ENCODE assay signal across 13 mouse cellular contexts in the genomic region with DNA sequence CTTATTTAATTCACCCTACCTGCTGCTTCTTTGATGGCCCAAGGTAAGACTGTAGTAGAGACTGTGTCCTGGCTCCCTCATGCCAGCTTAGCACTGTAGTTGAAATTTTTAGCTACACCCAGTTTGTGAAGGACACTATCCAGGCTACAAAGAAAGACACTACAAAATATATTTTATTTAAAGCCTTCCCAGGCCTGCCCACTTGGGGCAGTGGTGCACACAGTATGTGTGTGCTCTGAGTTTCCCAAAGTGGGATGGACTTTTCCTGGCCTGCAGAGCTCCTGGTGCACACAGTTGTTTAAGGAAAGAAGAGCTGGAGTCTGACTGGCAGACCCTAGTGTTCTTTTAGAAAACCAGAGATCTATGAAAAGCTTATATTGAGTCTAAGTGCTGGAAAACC. TPM values are rescaled to one million over a fixed set of nuclear protein-coding genes. Genes with fewer than 3 reads are reported as not detected.
DNase-seq lines count a peak whose midpoint lies in the region; ATAC-seq and TF ChIP-seq lines count a peak whose summit lies in the region.
"Had no signal": no experiment of that assay in that cellular context is flagged by ENCODE, and none has a peak within 500 bp of the region (broad histone marks: within the 10 kb centered on the region; RNA-seq: fewer than 3 reads in every experiment).

No protein-coding gene starts in this region.

- no peaks in the 10 kb centered on the region for H3K9me3 ChIP-seq in forebrain, postnatal 0 days (ENCODE audit: low read length)
- no peaks in the 10 kb centered on the region for H3K9me3 ChIP-seq in forebrain, embryonic 16.5 days (ENCODE audit: control insufficient read depth, low read length)
- H3K9me3 ChIP-seq in MEL (replicated peaks; ENCODE audit: insufficient read depth, low read length): no peaks in the 10 kb centered on the region

- TF ChIP-seq CTCF in forebrain, postnatal 0 days (IDR thresholded peaks at IDR 0.05; ENCODE audit: low read depth): peak; percentile 49
- peak; percentile 48 for TF ChIP-seq CTCF in left cerebral cortex, adult 2 months (IDR thresholded peaks at IDR 0.05)
- peak in 1 of 3 experiments; percentile 34; a peak in 2 of 6 replicates for TF ChIP-seq CTCF in MEL (IDR thresholded peaks at IDR 0.05 in 2 of 3, conservative IDR thresholded peaks at IDR 0.05 in 1 of 3; ENCODE audit: control insufficient read depth in 1 of 3, insufficient read depth in 1 of 3, low read depth in 2 of 3, low read length in 3 of 3, poor library complexity in 1 of 3, severe bottlenecking in 1 of 3)

- H3K79me2 ChIP-seq in MEL (ENCODE audit: control insufficient read depth, insufficient read depth, low read length, poor library complexity): no peaks in the 10 kb centered on the region

- no peak for TF ChIP-seq EP300 in MEL (IDR thresholded peaks at IDR 0.05; ENCODE audit: low read depth in 1 of 2, low read length in 2 of 2)

- H3K36me3 ChIP-seq in forebrain, postnatal 0 days (ENCODE audit: insufficient read depth): no peaks in the 10 kb centered on the region
- H3K36me3 ChIP-seq in forebrain, embryonic 16.5 days (ENCODE audit: control insufficient read depth, insufficient read depth): no peaks in the 10 kb centered on the region
- no peaks in the 10 kb centered on the region for H3K36me3 ChIP-seq in MEL (ENCODE audit: control insufficient read depth in 1 of 2, insufficient read depth in 2 of 2, low read length in 2 of 2)

- H3K27ac ChIP-seq in forebrain, postnatal 0 days (ENCODE audit: low read depth, low read length): no peak overlapping the region
- no peak overlapping the region for H3K27ac ChIP-seq in forebrain, embryonic 16.5 days (ENCODE audit: low read length)
- no peak overlapping the region for H3K27ac ChIP-seq in left cerebral cortex, adult 2 months
- no peak overlapping the region for H3K27ac ChIP-seq in MEL (ENCODE audit: control insufficient read depth, low read depth, low read length)

- no peaks in the 10 kb centered on the region for H3K27me3 ChIP-seq in forebrain, postnatal 0 days (ENCODE audit: insufficient read depth, low read length)
- H3K27me3 ChIP-seq in forebrain, embryonic 16.5 days (replicated peaks; ENCODE audit: control insufficient read depth, insufficient read depth, low read length): no peaks in the 10 kb centered on the region
- H3K27me3 ChIP-seq in MEL (ENCODE audit: control insufficient read depth in 1 of 2, insufficient read depth in 2 of 2, low read length in 2 of 2): peaks cover 0 to 1% of the 10 kb centered on the region in 2 experiments; a peak in 2 of 4 replicates

- ATAC-seq in forebrain, postnatal 0 days: peak; percentile 53; the same call in 1 of the 2 replicates
- no peak for ATAC-seq in forebrain, embryonic 16.5 days
- peak; percentile 71 for ATAC-seq in common myeloid progenitor, adult 5-6 weeks (replicated peaks; ENCODE audit: low read depth, poor library complexity, severe bottlenecking)

- no peak overlapping the region for H3K9ac ChIP-seq in forebrain, postnatal 0 days
- H3K9ac ChIP-seq in forebrain, embryonic 16.5 days (replicated peaks; ENCODE audit: low read depth, low read length): no peak overlapping the region
- H3K9ac ChIP-seq in MEL (ENCODE audit: control insufficient read depth, low read depth, low read length, poor library complexity, severe bottlenecking): no peak overlapping the region

- H3K4me2 ChIP-seq in forebrain, postnatal 0 days (ENCODE audit: low read depth): no peak overlapping the region
- no peak overlapping the region for H3K4me2 ChIP-seq in forebrain, embryonic 16.5 days (ENCODE audit: low read length)

- intact Hi-C loops in left cerebral cortex, adult 2 months (cut with DNase I): no loop called here

- TF ChIP-seq POLR2A in MEL (IDR thresholded peaks at IDR 0.05; ENCODE audit: control insufficient read depth in 1 of 2, insufficient read depth in 1 of 2, low read depth in 1 of 2, low read length in 2 of 2, poor library complexity in 1 of 2): no peak

- no peak overlapping the region for H3K4me3 ChIP-seq in forebrain, postnatal 0 days (ENCODE audit: low read depth, low read length)
- no peak overlapping the region for H3K4me3 ChIP-seq in forebrain, embryonic 16.5 days (replicated peaks; ENCODE audit: low read length)
- no peak overlapping the region for H3K4me3 ChIP-seq in left cerebral cortex, adult 2 months
- H3K4me3 ChIP-seq in MEL (ENCODE audit: control insufficient read depth in 1 of 2, insufficient read depth in 1 of 2, low read depth in 2 of 2, low read length in 2 of 2): no peak overlapping the region

- DNase-seq in forebrain, postnatal 0 days: no peak
- no peak for DNase-seq in left cerebral cortex, adult 2 months (ENCODE audit: extremely low spot score in 1 of 2, low spot score in 2 of 2)
- no peak for DNase-seq in left cerebral cortex, adult 11 months (ENCODE audit: low spot score)
- DNase-seq in MEL (ENCODE audit: low read depth, low spot score): no peak
- DNase-seq in cerebellum, postnatal 10 days: no peak
- no peak for DNase-seq in urinary bladder, postnatal 36 days (ENCODE audit: low spot score in 2 of 2)
- DNase-seq: heart, postnatal 14 days; kidney, adult 18-20 months; lung, postnatal 14 days; thymus, postnatal 4 days had no signal

- TF ChIP-seq RAD21 in MEL (IDR thresholded peaks at IDR 0.05; ENCODE audit: low read depth, low read length): 0 out of 2 replicates have a peak, but pooled peaks have one; percentile 2

- no peaks in the 10 kb centered on the region for H3K4me1 ChIP-seq in forebrain, postnatal 0 days (ENCODE audit: insufficient read depth)
- no peaks in the 10 kb centered on the region for H3K4me1 ChIP-seq in forebrain, embryonic 16.5 days (replicated peaks; ENCODE audit: control insufficient read depth, insufficient read depth, low read length)
- no peaks in the 10 kb centered on the region for H3K4me1 ChIP-seq in MEL (ENCODE audit: control insufficient read depth in 1 of 2, insufficient read depth in 2 of 2, low read length in 2 of 2)

TF ChIP-seq in MEL, 35 proteins besides CTCF, POLR2A, EP300 and RAD21:
- TF ChIP-seq POLR2AphosphoS2 (IDR thresholded peaks at IDR 0.05; ENCODE audit: low read length): no peak
- no peak for TF ChIP-seq NELFE (IDR thresholded peaks at IDR 0.05; ENCODE audit: low read depth, low read length)
- TF ChIP-seq GABPA (IDR thresholded peaks at IDR 0.05; ENCODE audit: low read depth, low read length): no peak
- no peak for TF ChIP-seq MEF2A (IDR thresholded peaks at IDR 0.05; ENCODE audit: extremely low read depth, insufficient replicate concordance, low read depth, low read length, poor library complexity, severe bottlenecking)
- TF ChIP-seq CHD1 (IDR thresholded peaks at IDR 0.05; ENCODE audit: low read depth, low read length): no peak
- no peak for TF ChIP-seq UBTF (IDR thresholded peaks at IDR 0.05; ENCODE audit: borderline replicate concordance, insufficient read depth, low read depth, low read length)
- no peak for TF ChIP-seq ZMIZ1 (IDR thresholded peaks at IDR 0.05; ENCODE audit: low read depth, low read length)
- TF ChIP-seq NRF1 (IDR thresholded peaks at IDR 0.05; ENCODE audit: insufficient read depth, low read depth, low read length, poor library complexity, severe bottlenecking): no peak
- no peak for TF ChIP-seq E2F4 (IDR thresholded peaks at IDR 0.05; ENCODE audit: borderline replicate concordance, low read depth, low read length)

RNA-seq across cellular contexts. Expression of gene Tma16, which starts 29.3 kb away (rescaled TPM):
- total RNA-seq in forebrain, postnatal 0 days (2014; rRNA removed): 19.1 and 22.1 TPM in 2 replicates
- polyA plus RNA-seq in forebrain, postnatal 0 days (2015; fragmentation: Nextera tagmentation; extraction: Ambion mirVana): 11.2 and 12.7 TPM in 2 replicates
- polyA plus RNA-seq in forebrain, embryonic 16.5 days (2015; fragmentation: Nextera tagmentation; extraction: Ambion mirVana): 12.7 TPM in 2 replicates
- total RNA-seq in left cerebral cortex, adult 2 months (2021): 10 to 100 TPM in 1 of 2 experiments, 1 to 10 TPM in 1; 9.8 to 10.6 TPM
- total RNA-seq in MEL (2012; rRNA removed): 26.7 and 33.2 TPM in 2 replicates
- polyA plus RNA-seq in MEL (2012; ENCODE audit: insufficient read depth in 1 of 2, insufficient read length in 2 of 2, low read depth in 1 of 2, low replicate concordance in 2 of 2, missing spikeins in 1 of 2): 10 to 100 TPM in 1 of 2 experiments, not detected in 1; 29.4 TPM
- total RNA-seq in common myeloid progenitor, adult 5-6 weeks (2017): 44.7 and 57.1 TPM in 2 replicates

RNA-seq across cellular contexts. Expression of gene Tktl2, which starts 54.5 kb away (rescaled TPM):
- total RNA-seq in forebrain, postnatal 0 days (2014; rRNA removed): under 0.01 and 0.05 TPM in 2 replicates
- polyA plus RNA-seq in forebrain, postnatal 0 days (2015; fragmentation: Nextera tagmentation; extraction: Ambion mirVana): 0.06 and 0.11 TPM in 2 replicates
- 0.04 TPM in 1 of 2 replicates, not detected in the other for polyA plus RNA-seq in forebrain, embryonic 16.5 days (2015; fragmentation: Nextera tagmentation; extraction: Ambion mirVana)
- under 1 TPM; 0.14 to 0.18 TPM for total RNA-seq in left cerebral cortex, adult 2 months (2021)
- not detected in 2 replicates for total RNA-seq in MEL (2012; rRNA removed)
- not detected for polyA plus RNA-seq in MEL (2012; ENCODE audit: insufficient read depth in 1 of 2, insufficient read length in 2 of 2, low read depth in 1 of 2, low replicate concordance in 2 of 2, missing spikeins in 1 of 2)
- total RNA-seq in common myeloid progenitor, adult 5-6 weeks (2017): not detected in 2 replicates
- total RNA-seq: gastrocnemius, adult 8-10 months; heart, postnatal 14 days had no signal
